Mouse (Mus musculus): ENCODE results near the gene Creb3. TPM values are rescaled to one million over a fixed set of nuclear protein-coding genes. Genes with fewer than 3 reads are reported as not detected.
"Not testable (repeated sequence)": the region's sequence is repeated elsewhere in the genome, so short reads cannot be mapped to it uniquely, and the experiment has no call there.

Gene Creb3
- total RNA-seq, 2 experiments from 2014 or later = 74.6 to 77.9 TPM

DNA sequence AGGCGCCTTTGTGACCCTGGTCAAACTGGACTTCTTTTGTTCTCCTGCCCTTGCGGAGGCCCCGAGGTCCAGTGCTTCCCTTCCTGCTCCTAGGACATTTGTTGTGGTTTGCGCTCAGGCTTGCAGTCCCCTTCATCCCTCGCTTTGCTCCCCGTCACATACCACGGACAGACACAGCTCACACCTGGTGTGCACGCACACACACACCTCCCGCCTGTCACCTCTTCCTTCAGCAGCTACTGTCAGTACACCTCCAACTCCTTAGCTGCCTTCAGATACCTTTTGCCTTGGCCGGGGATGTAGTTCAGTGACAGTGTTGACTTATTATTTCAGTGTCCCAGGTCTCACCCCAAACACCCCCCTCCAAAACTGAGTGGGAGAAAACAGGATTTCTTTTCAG lies 23.6 kb downstream of the Creb3 start:
- no peak for TF ChIP-seq CTCF (IDR thresholded peaks at IDR 0.05)
- Histone ChIP-seq H3K27ac (no peak overlapping the region), H3K4me3 (no peak overlapping the region)
- intact Hi-C loops (cut with DNase I) = no loop called here
- DNase-seq (ENCODE audit: extremely low spot score in 1 of 2, low spot score in 2 of 2) = no peak

DNA sequence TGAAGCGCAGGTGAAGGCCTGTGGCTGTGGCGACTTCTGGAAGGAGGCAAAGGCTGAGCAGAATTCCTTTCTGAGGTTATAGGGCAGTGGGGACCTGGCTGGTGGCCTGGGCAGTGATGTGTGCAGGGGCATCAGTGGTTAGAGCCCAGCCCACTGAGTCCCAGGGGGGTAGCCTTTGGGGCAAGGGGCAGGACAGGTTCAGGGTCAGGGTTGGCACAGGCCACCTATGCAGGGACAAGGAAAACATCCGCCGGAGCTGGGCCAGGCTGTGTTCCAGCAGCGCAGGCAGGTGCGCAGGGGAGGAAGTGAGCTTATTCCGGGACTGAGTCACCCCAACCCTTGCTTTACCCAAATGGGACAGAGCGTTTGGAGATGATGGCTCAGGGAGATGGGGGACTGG lies 24.3 kb downstream of the Creb3 start:
- no peak for DNase-seq (ENCODE audit: extremely low spot score in 1 of 2, low spot score in 2 of 2)
- intact Hi-C loops (cut with DNase I) = no loop called here
- no peak for TF ChIP-seq CTCF (IDR thresholded peaks at IDR 0.05)
- Histone ChIP-seq H3K4me3 (no peak overlapping the region), H3K27ac (no peak overlapping the region)

DNA sequence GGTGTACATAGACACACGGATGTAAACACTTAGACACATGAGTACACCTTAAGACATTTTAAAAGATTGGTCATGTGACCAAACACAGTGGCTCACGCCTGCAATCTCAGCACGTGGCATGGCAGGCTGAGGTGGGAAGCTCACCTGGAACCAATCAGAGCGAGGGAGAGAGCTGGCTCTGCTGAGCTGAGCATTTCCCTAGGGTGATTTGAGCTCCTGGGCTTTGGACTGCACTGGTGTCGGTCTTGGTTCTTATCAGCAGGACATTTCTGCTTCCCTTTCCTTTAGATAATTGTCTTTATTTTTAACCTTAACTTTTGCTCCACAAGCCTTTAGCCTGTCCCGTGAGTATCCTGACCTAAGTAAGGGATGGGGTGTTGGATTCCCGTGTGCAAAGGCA lies 25.5 kb downstream of the Creb3 start:
- Histone ChIP-seq H3K27ac (no peak overlapping the region), H3K4me3 (no peak overlapping the region)
- no peak for DNase-seq (ENCODE audit: extremely low spot score in 1 of 2, low spot score in 2 of 2)
- intact Hi-C loops (cut with DNase I) = no loop called here
- no peak for TF ChIP-seq CTCF (IDR thresholded peaks at IDR 0.05)

DNA sequence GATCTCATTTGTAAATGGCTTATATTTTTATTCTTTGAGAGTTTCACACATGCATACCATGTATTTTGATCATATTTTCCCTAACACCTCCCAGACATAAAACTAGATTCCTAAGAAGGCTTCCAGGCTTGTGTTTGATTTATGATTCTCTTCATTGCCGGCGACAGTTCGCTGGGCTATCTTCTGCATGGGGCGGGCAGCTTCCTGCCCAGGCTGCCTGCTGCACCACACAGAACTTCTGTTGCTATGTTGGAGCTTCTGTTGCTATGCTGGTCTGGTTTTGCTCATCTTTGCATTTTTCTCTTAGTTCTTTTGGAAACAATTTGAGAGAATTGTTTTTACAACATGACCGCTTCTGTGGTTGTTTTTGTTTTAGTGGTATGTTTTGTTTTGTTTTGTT lies 29.4 kb downstream of the Creb3 start:
- no peak overlapping the region for H3K4me3 ChIP-seq
- TF ChIP-seq CTCF (IDR thresholded peaks at IDR 0.05) = no peak
- no peak for DNase-seq (ENCODE audit: extremely low spot score in 1 of 2, low spot score in 2 of 2)
- no peak overlapping the region for H3K27ac ChIP-seq
- intact Hi-C loops (cut with DNase I) = no loop called here

DNA sequence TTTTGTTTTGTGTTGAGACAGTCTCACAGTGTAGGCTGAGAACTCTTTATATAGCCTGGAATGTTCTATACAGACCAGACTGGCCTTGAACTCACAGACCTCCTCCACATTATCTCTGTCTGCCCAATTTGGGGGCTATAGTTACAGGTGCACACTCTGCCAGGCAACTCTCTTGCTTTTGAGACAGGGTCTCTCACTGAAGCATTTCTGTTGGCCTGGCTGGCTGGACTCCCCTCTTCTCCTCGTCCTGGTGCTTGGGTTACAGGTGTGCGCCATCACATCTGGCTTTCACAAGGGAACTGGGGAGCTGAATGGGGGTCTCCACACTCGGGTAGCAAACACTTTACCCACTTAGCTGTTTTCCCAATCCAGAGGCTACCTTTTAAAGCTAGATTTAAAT lies 29.8 kb downstream of the Creb3 start:
- TF ChIP-seq CTCF (IDR thresholded peaks at IDR 0.05) = no peak
- Histone ChIP-seq H3K4me3 (no peak overlapping the region), H3K27ac (no peak overlapping the region)
- DNase-seq (ENCODE audit: extremely low spot score in 1 of 2, low spot score in 2 of 2) = no peak
- intact Hi-C loops (cut with DNase I) = no loop called here

DNA sequence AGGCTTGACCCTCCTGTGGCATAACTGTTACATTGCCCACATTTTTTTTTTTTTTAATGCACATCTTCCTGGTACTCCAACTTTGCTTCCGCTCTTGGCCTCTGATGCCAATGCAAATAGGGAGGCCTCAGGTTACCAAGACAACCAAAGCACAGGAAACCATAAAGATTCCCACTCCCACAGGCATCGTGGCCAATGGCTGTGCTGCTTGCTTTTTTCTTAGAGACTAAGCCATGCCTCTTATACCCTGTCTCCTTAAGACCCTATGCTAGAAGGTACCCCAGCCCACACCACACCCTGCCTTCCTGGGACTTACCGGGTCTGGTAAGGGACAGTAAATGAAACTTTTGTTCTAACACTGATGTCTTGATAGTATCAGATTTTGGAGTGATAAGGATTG lies 31.3 kb downstream of the Creb3 start:
- DNase-seq (ENCODE audit: extremely low spot score in 1 of 2, low spot score in 2 of 2) = no peak
- TF ChIP-seq CTCF (IDR thresholded peaks at IDR 0.05) = no peak
- Histone ChIP-seq H3K27ac (no peak overlapping the region), H3K4me3 (no peak overlapping the region)
- intact Hi-C loops (cut with DNase I) = no loop called here

DNA sequence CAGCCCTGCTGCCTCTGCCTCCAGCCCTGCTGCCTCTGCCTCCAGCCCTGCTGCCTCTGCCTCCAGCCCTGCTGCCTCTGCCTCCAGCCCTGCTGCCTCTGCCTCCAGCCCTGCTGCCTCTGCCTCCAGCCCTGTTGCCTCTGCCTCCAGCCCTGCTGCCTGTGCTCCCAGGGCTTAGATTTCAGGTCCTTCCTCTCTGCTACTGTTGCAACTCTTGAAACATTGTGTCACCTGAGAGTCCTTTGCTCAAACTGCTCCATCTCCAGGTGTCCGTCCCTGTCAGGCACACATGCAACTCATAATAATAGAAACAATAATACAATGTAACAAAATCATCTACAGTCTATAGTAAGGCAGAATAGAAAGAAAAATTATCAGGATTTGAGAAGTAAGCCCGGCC lies 34.5 kb downstream of the Creb3 start:
- intact Hi-C loops (cut with DNase I); DNase-seq (ENCODE audit: extremely low spot score in 1 of 2, low spot score in 2 of 2): not testable (repeated sequence)

DNA sequence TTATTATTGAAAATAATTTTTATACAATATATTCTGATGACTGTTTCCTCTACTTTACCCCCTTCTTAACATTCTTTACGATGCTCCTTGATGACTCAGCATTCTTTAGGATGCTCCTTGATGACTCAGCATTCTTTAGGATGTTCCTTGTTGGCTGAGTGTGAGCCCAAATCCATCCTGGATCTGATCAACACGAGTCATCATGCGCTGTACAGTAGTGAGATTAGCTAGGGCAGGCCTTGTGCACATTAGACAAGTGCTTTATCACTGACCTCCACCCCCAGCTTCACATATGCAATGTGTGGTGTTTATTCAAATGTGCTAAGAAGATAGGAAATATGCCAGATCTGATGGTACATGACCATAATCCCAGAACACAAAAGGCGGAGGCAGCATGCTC lies 36.1 kb downstream of the Creb3 start:
- no peak for DNase-seq (ENCODE audit: extremely low spot score in 1 of 2, low spot score in 2 of 2)
- intact Hi-C loops (cut with DNase I) = no loop called here
- Histone ChIP-seq H3K4me3 (no peak overlapping the region), H3K27ac (no peak overlapping the region)
- no peak for TF ChIP-seq CTCF (IDR thresholded peaks at IDR 0.05)

More for the DNA sequence above, 34.5 kb downstream of the Creb3 start:
- not testable (repeated sequence) for H3K27ac ChIP-seq, H3K4me3 ChIP-seq

DNA sequence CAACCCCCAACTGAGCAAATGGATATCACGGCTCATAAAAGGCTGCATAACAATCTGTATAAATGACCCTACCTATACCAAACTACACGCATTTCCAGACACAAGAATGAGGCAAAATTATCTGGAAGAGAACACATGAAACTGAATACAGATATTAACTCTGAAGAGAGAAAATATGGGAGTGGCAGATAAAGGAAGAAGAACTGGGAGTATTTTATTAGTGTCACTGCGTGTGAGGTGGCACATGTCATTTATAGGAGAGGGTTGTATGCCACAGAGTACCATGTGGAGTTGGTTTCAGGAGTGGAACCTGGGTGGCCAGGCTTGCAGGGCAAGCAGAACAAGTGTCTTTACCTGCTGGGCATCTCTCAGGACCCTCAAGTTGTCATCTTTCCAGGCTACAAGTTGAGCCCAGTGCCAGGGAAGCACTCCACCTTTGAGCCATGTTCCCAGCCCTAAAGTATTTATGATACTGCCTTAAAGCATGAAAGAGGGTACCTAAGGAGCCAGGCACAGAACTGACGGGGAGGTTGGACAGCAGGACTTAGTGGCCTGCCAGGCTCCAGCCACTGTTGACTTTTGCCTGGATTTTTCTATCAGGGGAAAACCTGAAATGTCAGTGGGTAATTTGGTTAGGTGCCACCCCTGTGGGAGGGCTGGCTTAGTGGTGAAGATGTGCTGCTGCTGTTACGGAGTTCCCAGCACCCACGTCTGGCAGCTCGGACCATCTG lies 36.7 kb downstream of the Creb3 start:
- intact Hi-C loops (cut with DNase I) = no loop called here
- Histone ChIP-seq H3K27ac (no peak overlapping the region), H3K4me3 (no peak overlapping the region)
- no peak for DNase-seq (ENCODE audit: extremely low spot score in 1 of 2, low spot score in 2 of 2)
- no peak for TF ChIP-seq CTCF (IDR thresholded peaks at IDR 0.05)

DNA sequence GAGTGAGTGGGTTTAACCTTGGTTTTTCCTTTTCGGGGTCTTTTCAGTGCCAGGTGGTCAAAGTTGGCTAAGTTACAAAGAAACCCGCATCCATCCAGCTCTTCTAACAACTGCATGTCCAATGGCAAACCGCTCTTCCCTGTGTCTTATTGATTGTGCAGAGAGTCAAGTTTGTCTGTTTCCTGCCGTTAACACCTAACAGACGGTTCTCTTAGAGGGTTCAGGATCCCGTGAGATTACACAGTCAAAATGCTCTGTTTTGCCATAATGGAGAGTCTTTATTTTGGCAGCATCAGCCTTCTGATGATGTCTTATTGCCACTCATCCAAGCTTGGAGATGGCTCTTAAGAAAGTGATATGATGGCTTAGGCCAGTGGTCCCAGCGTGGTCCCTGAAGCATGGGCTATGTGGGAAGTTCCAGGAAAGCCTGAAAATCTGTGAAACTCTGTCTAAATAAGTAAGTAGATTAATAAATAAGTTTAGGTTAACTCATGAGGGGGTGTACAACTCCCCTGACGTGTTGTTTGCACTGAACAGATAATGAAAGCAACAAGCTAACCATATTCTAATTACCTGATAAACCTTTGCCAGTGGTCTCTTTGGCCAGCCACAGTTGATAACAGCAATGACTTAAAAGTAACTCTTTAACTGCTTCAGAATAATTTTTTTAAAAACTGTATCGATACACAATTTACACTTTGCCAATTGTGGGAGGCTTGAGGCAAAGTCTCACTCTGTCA lies 38.2 kb downstream of the Creb3 start:
- DNase-seq (ENCODE audit: extremely low spot score in 1 of 2, low spot score in 2 of 2) = no peak
- no peak for TF ChIP-seq CTCF (IDR thresholded peaks at IDR 0.05)
- intact Hi-C loops (cut with DNase I) = no loop called here
- Histone ChIP-seq H3K27ac (no peak overlapping the region), H3K4me3 (no peak overlapping the region)

DNA sequence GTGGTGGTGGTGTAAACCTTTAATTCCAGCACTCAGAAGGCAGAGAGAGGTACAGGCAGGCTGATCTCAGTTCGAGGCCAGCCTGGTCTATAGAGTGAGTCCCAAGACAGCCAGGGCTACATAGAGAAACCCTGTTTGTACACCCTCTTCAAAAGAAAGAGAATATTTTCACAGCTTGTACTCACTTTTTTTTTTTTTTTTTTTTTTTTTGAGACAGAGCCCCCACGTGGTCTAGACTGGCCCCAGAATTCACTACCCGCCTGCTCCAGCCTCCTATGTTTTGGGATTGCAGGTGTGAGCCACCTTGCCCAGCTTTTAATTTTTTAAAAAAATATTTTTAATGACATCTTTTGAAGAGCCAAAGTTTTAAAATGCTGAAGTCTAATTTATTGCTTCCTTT lies 42.0 kb downstream of the Creb3 start:
- intact Hi-C loops (cut with DNase I) = no loop called here
- DNase-seq (ENCODE audit: extremely low spot score in 1 of 2, low spot score in 2 of 2) = no peak
- TF ChIP-seq CTCF (IDR thresholded peaks at IDR 0.05) = no peak
- Histone ChIP-seq H3K4me3 (no peak overlapping the region), H3K27ac (no peak overlapping the region)

DNA sequence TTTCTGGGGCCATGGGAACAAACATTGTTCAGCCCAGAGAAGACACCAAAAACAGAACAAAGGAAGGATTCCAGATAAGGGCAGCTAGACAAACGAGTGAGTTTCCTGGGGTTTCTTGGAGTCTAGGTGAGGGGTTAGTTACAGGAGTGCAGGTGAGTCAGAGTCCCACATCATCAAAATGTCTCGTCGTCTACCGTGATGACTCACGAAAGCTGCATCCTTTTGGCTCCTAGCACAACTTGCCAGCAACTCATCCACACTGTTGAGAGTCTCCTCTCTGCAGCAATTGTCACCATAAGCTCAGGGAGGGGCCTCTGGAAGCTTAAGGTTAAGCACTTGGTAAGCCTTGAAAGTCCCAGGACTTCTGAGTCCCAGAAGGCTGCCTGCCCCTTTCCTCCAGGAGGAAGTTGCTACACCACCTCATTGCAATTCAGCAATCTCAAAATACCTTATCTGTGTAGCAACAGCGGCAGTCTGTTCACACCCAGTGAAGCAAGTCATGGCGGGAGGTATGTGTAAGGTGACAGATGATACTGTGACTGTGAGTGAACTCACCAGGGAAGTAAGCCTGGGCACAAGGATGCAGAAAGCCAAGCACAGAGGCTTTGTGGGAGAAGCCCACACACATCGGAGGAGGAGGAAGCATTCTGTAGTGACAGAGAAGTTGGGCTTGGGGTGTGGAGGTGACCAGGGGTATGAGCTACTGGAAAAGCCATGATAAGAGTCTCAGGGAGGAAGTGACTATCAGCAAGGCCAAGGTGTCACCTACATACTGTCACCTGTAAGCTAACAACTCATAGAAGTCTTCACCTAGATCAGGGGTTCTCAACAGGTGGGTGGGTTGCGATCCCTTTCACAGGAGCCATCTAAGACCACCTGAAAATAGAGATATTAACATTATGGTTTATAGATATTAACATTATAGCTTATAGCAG lies 42.9 kb downstream of the Creb3 start:
- DNase-seq (ENCODE audit: extremely low spot score in 1 of 2, low spot score in 2 of 2) = no peak
- intact Hi-C loops (cut with DNase I) = no loop called here
- Histone ChIP-seq H3K4me3 (no peak overlapping the region), H3K27ac (no peak overlapping the region)
- TF ChIP-seq CTCF (IDR thresholded peaks at IDR 0.05) = no peak

Data from left cerebral cortex, adult 2 months (tissue).